Comparison of ENCODE assay signal across 16 mouse cellular contexts in genomic region chr9:50601536-50601935, GRCm38 (mm10). TPM values are rescaled to one million over a fixed set of nuclear protein-coding genes. Genes with fewer than 3 reads are reported as not detected.
DNase-seq lines count a peak whose midpoint lies in the region; ATAC-seq and TF ChIP-seq lines count a peak whose summit lies in the region.
"Had no signal": no experiment of that assay in that cellular context is flagged by ENCODE, and none has a peak within 500 bp of the region (broad histone marks: within the 10 kb centered on the region; RNA-seq: fewer than 3 reads in every experiment).

No protein-coding gene starts in this region.

- H3K4me3 ChIP-seq in cerebellum, adult 2 months (replicated peaks; ENCODE audit: insufficient read depth, low read depth, low read length), result peak overlapping the region; percentile 13
- peak overlapping the region; percentile 85 for H3K4me3 ChIP-seq in megakaryocyte, embryonic 14.5 days (replicated peaks)
- H3K4me3 ChIP-seq in limb, embryonic 10.5 days, result 0 out of 2 replicates have a peak overlapping the region, but pooled peaks have one; percentile 74
- H3K4me3 ChIP-seq in stomach, embryonic 15.5 days (replicated peaks), result no peak overlapping the region

- TF ChIP-seq POLR2A in cerebellum, adult 2 months (IDR thresholded peaks at IDR 0.05; ENCODE audit: borderline replicate concordance, insufficient read depth, low read length), result no peak

- H3K36me3 ChIP-seq in megakaryocyte, embryonic 14.5 days (replicated peaks; ENCODE audit: low read length), result peaks cover 56% of the 10 kb centered on the region
- peaks cover 60% of the 10 kb centered on the region for H3K36me3 ChIP-seq in limb, embryonic 10.5 days
- H3K36me3 ChIP-seq in stomach, embryonic 15.5 days, result peaks cover 34% of the 10 kb centered on the region

- WGBS in cerebellum, adult 2 months, result 27% methylated on average over 6 of the region's 6 CpGs
- 91% methylated on average over 6 of the region's 6 CpGs for WGBS in limb, embryonic 10.5 days
- 80% methylated on average over 6 of the region's 6 CpGs for WGBS in stomach, embryonic 15.5 days

- no peak for ATAC-seq in megakaryocyte, adult 5-6 weeks (ENCODE audit: poor library complexity, severe bottlenecking)
- no peak for ATAC-seq in stomach, embryonic 15.5 days (ENCODE audit: insufficient read depth, low FRiP score, low read depth)
- ATAC-seq: hindbrain, embryonic 16.5 days had no signal

- no peaks in the 10 kb centered on the region for H3K9me3 ChIP-seq in megakaryocyte, embryonic 14.5 days
- no peaks in the 10 kb centered on the region for H3K9me3 ChIP-seq in limb, embryonic 10.5 days (replicated peaks)
- H3K9me3 ChIP-seq in stomach, embryonic 15.5 days, result no peaks in the 10 kb centered on the region
- H3K9me3 ChIP-seq: forebrain, embryonic 10.5 days; limb, embryonic 15.5 days had no signal

- TF ChIP-seq CTCF in cerebellum, adult 2 months (IDR thresholded peaks at IDR 0.05; ENCODE audit: borderline replicate concordance, insufficient read depth, low read depth, low read length), result no peak

- no peak for DNase-seq in cerebellum, adult 2 months
- no peak for DNase-seq in cerebellum, adult 9-11 months
- DNase-seq in limb, embryonic 10.5 days (ENCODE audit: low spot score), result no peak
- no peak for DNase-seq in testis, postnatal 10 days (ENCODE audit: low spot score)
- no peak for DNase-seq in right cerebral cortex, adult 18-20 months

- no peaks in the 10 kb centered on the region for H3K27me3 ChIP-seq in cerebellum, adult 2 months (ENCODE audit: control insufficient read depth, insufficient read depth, low read length)
- H3K27me3 ChIP-seq in megakaryocyte, embryonic 14.5 days (replicated peaks), result no peaks in the 10 kb centered on the region
- H3K27me3 ChIP-seq in limb, embryonic 10.5 days (ENCODE audit: low read depth, poor library complexity, severe bottlenecking), result no peaks in the 10 kb centered on the region
- no peaks in the 10 kb centered on the region for H3K27me3 ChIP-seq in stomach, embryonic 15.5 days (replicated peaks)
- H3K27me3 ChIP-seq: limb, embryonic 15.5 days had no signal

- no peak overlapping the region for H3K9ac ChIP-seq in stomach, embryonic 15.5 days

- H3K4me1 ChIP-seq in cerebellum, adult 2 months (ENCODE audit: control insufficient read depth, insufficient read depth, low read length), result peaks cover 4% of the 10 kb centered on the region; the same call in 1 of the 2 replicates
- H3K4me1 ChIP-seq in megakaryocyte, embryonic 14.5 days, result peaks cover 48% of the 10 kb centered on the region
- H3K4me1 ChIP-seq in limb, embryonic 10.5 days, result peaks cover 18% of the 10 kb centered on the region
- H3K4me1 ChIP-seq in stomach, embryonic 15.5 days, result peaks cover 18% of the 10 kb centered on the region

- no peak overlapping the region for H3K27ac ChIP-seq in cerebellum, adult 2 months (ENCODE audit: insufficient read depth, low read length)
- no peak overlapping the region for H3K27ac ChIP-seq in limb, embryonic 10.5 days
- no peak overlapping the region for H3K27ac ChIP-seq in stomach, embryonic 15.5 days
- H3K27ac ChIP-seq: forebrain, embryonic 10.5 days; limb, embryonic 15.5 days had no signal

- H3K4me2 ChIP-seq in stomach, embryonic 15.5 days, result peak overlapping the region; percentile 27

RNA-seq across cellular contexts. Expression of gene Sdhd, which starts 2.1 kb away (rescaled TPM):
- polyA plus RNA-seq in cerebellum, adult 2 months (2012; rRNA removed), result 193 and 205 TPM in 2 replicates
- polyA plus RNA-seq in megakaryocyte, embryonic 14.5 days (2012; ENCODE audit: insufficient read depth, low replicate concordance), result 6.3 and 16.9 TPM in 2 replicates
- total RNA-seq in megakaryocyte, adult 5-6 weeks (2015), result 165 and 185 TPM in 2 replicates
- total RNA-seq in megakaryocyte, adult 5-6 weeks (2017), result 130 and 132 TPM in 2 replicates
- 337 and 352 TPM in 2 replicates for polyA plus RNA-seq in limb, embryonic 10.5 days (2016; fragmentation: Nextera tagmentation; extraction: Ambion mirVana)
- polyA plus RNA-seq in stomach, embryonic 15.5 days (2015; fragmentation: Nextera tagmentation; extraction: Ambion mirVana), result 362 and 375 TPM in 2 replicates

RNA-seq across cellular contexts. Expression of gene Timm8b, which starts 2.2 kb away (rescaled TPM):
- 481 and 504 TPM in 2 replicates for polyA plus RNA-seq in cerebellum, adult 2 months (2012; rRNA removed)
- polyA plus RNA-seq in megakaryocyte, embryonic 14.5 days (2012; ENCODE audit: insufficient read depth, low replicate concordance), result 8.5 and 23.8 TPM in 2 replicates
- 78.7 and 89.2 TPM in 2 replicates for total RNA-seq in megakaryocyte, adult 5-6 weeks (2015)
- 163 and 189 TPM in 2 replicates for total RNA-seq in megakaryocyte, adult 5-6 weeks (2017)
- 297 and 307 TPM in 2 replicates for polyA plus RNA-seq in limb, embryonic 10.5 days (2016; fragmentation: Nextera tagmentation; extraction: Ambion mirVana)
- 243 and 275 TPM in 2 replicates for polyA plus RNA-seq in stomach, embryonic 15.5 days (2015; fragmentation: Nextera tagmentation; extraction: Ambion mirVana)

RNA-seq across cellular contexts. Expression of gene Pih1d2, which starts 15.6 kb away (rescaled TPM):
- polyA plus RNA-seq in cerebellum, adult 2 months (2012; rRNA removed), result 1.8 and 2.3 TPM in 2 replicates
- 0.19 TPM in 1 of 2 replicates, not detected in the other for polyA plus RNA-seq in megakaryocyte, embryonic 14.5 days (2012; ENCODE audit: insufficient read depth, low replicate concordance)
- total RNA-seq in megakaryocyte, adult 5-6 weeks (2015), result 0.48 TPM in 1 of 2 replicates, not detected in the other
- total RNA-seq in megakaryocyte, adult 5-6 weeks (2017), result 0.40 TPM in 1 of 2 replicates, not detected in the other
- polyA plus RNA-seq in limb, embryonic 10.5 days (2016; fragmentation: Nextera tagmentation; extraction: Ambion mirVana), result 5.1 and 5.4 TPM in 2 replicates
- polyA plus RNA-seq in stomach, embryonic 15.5 days (2015; fragmentation: Nextera tagmentation; extraction: Ambion mirVana), result 2.4 and 3.7 TPM in 2 replicates

RNA-seq across cellular contexts. Expression of gene Nkapd1, which starts 15.7 kb away (rescaled TPM):
- 11.4 and 12.3 TPM in 2 replicates for polyA plus RNA-seq in cerebellum, adult 2 months (2012; rRNA removed)
- polyA plus RNA-seq in megakaryocyte, embryonic 14.5 days (2012; ENCODE audit: insufficient read depth, low replicate concordance), result 2.9 and 3.9 TPM in 2 replicates
- total RNA-seq in megakaryocyte, adult 5-6 weeks (2015), result 19.6 and 26.2 TPM in 2 replicates
- 22.4 and 25.3 TPM in 2 replicates for total RNA-seq in megakaryocyte, adult 5-6 weeks (2017)
- polyA plus RNA-seq in limb, embryonic 10.5 days (2016; fragmentation: Nextera tagmentation; extraction: Ambion mirVana), result 20.4 and 21.3 TPM in 2 replicates
- polyA plus RNA-seq in stomach, embryonic 15.5 days (2015; fragmentation: Nextera tagmentation; extraction: Ambion mirVana), result 19.3 and 22.5 TPM in 2 replicates

RNA-seq across cellular contexts. Expression of gene Tex12, which starts 40.4 kb away (rescaled TPM):
- not detected in 2 replicates for polyA plus RNA-seq in cerebellum, adult 2 months (2012; rRNA removed)
- polyA plus RNA-seq in megakaryocyte, embryonic 14.5 days (2012; ENCODE audit: insufficient read depth, low replicate concordance), result not detected in 2 replicates
- not detected in 2 replicates for total RNA-seq in megakaryocyte, adult 5-6 weeks (2015)
- not detected in 2 replicates for total RNA-seq in megakaryocyte, adult 5-6 weeks (2017)
- polyA plus RNA-seq in limb, embryonic 10.5 days (2016; fragmentation: Nextera tagmentation; extraction: Ambion mirVana), result not detected in 2 replicates
- not detected in 2 replicates for polyA plus RNA-seq in stomach, embryonic 15.5 days (2015; fragmentation: Nextera tagmentation; extraction: Ambion mirVana)
- total RNA-seq: gastrocnemius, adult 18-20 months; layer of hippocampus, adult 2 months; neutrophil, adult 5-6 weeks had no signal
- polyA plus RNA-seq: forebrain, embryonic 10.5 days; limb, embryonic 15.5 days; spleen, adult 2 months; urinary bladder, adult 2 months had no signal

Comparison
In these comparisons a context has a peak if more than half of its experiments do, and no peak if none do; other contexts are left out.
1. RNA of gene Sdhd, which starts 2.1 kb away (polyA plus RNA-seq): 362 to 375 TPM in stomach, embryonic 15.5 days, 337 to 352 TPM in limb, embryonic 10.5 days and 193 to 205 TPM in cerebellum, adult 2 months; 6.3 to 16.9 TPM in megakaryocyte, embryonic 14.5 days; every median in the first group is over 10 times any median in the second.